Mouse (Mus musculus) lung, postnatal 0 days (tissue): ENCODE data around the gene Dcun1d1. TPM values are rescaled to one million over a fixed set of nuclear protein-coding genes. Genes with fewer than 3 reads are reported as not detected.

Experiments
- ATAC-seq: fragments of 200-750 bp; cut with Nextera tagmentation; 2 replicates; pipeline ENCODE4 v1.8.0; 2017; ENCODE audit warnings: moderate library complexity
- DNase-seq: peaks from one replicate; pipeline ENCODE4 v3.0.0-alpha.2; 2016; ENCODE audit warnings: low spot score
- H3K27ac ChIP-seq: fragments of 300-500 bp; sonication (generic); 2 replicates; pipeline ENCODE4 v1.5.1; 2014; ENCODE audit warnings: antibody characterized with exemption, mild to moderate bottlenecking, low read length, mixed read lengths
- H3K27me3 ChIP-seq: fragments of 300-500 bp; sonication (generic); replicated peaks from 2 replicates; pipeline ENCODE4 v1.6.1; 2014; ENCODE audit warnings: low read length, mixed read lengths; ENCODE audit not compliant: insufficient read depth
- H3K36me3 ChIP-seq: fragments of 300-500 bp; sonication (generic); 2 replicates; pipeline ENCODE4 v1.6.1; 2014; ENCODE audit warnings: low read length, mixed read lengths; ENCODE audit not compliant: insufficient read depth
- H3K4me1 ChIP-seq: fragments of 300-500 bp; sonication (generic); 2 replicates; pipeline ENCODE4 v1.6.1; 2014; ENCODE audit warnings: antibody characterized with exemption, low read depth, low read length, mixed read lengths; ENCODE audit not compliant: insufficient read depth
- H3K4me2 ChIP-seq: fragments of 300-500 bp; sonication (generic); replicated peaks from 2 replicates; pipeline ENCODE4 v1.6.1; 2014; ENCODE audit warnings: low read depth, mild to moderate bottlenecking, low read length, moderate library complexity, mixed read lengths
- H3K4me3 ChIP-seq: fragments of 300-500 bp; sonication (generic); 2 replicates; pipeline ENCODE4 v1.5.1; 2014; ENCODE audit warnings: low read depth, low read length
- H3K9ac ChIP-seq: fragments of 300-500 bp; sonication (generic); replicated peaks from 2 replicates; pipeline ENCODE4 v1.6.1; 2014; ENCODE audit warnings: low read depth, mild to moderate bottlenecking
- H3K9me3 ChIP-seq: fragments of 300-500 bp; sonication (generic); 2 replicates; pipeline ENCODE4 v1.6.1; 2016; ENCODE audit warnings: low read length, mixed read lengths
- CTCF ChIP-seq: IDR thresholded peaks from 2 replicates; pipeline ENCODE4 v1.5.1; 2016; ENCODE audit warnings: antibody characterized with exemption, mild to moderate bottlenecking
- EP300 ChIP-seq: IDR thresholded peaks from 2 replicates; pipeline ENCODE4 v1.6.1; 2016; ENCODE audit warnings: antibody characterized with exemption, mild to moderate bottlenecking, control low read depth
- WGBS: fragments of 180-500 bp; shearing (Covaris S2); extraction: QIAGEN DNeasy Blood & Tissue Kit; methylation state at CpG from one replicate; pipeline ENCODE4 v1.1.7; 2014; 5-methylcytosine and 5-hydroxymethylcytosine counted together
- polyA plus RNA-seq: library from polyadenylated mRNA; unstranded; fragments of >200 nt; fragmentation: Nextera tagmentation; extraction: Ambion mirVana; gene quantifications from 2 replicates; pipeline ENCODE4 v1.2.1, GENCODE M21; 2015

Dcun1d1 gene
- polyA plus RNA-seq, 1 experiment from 2014 or later: 78.1 TPM

- no peak overlapping the region for H3K9ac ChIP-seq
- H3K27me3 ChIP-seq: no peaks in the 10 kb centered on the region
- H3K9me3 ChIP-seq: no peaks in the 10 kb centered on the region
- H3K4me1 ChIP-seq: no peaks in the 10 kb centered on the region
- ATAC-seq (no peak), DNase-seq (no peak)
- no peak overlapping the region for H3K27ac ChIP-seq
- H3K36me3 ChIP-seq: peaks cover 6% of the 10 kb centered on the region; the same call in 1 of the 2 replicates
- TF ChIP-seq CTCF: no peak
- TF ChIP-seq EP300: no peak
- H3K4me2 ChIP-seq: no peak overlapping the region
- H3K4me3 ChIP-seq: no peak overlapping the region
- 95% methylated on average over 5 of the region's 5 CpGs for WGBS
Observed at GRCm38 (mm10) chr3:35900555-35901204, 36.6 kb downstream of the Dcun1d1 start.

- no peak overlapping the region for H3K27ac ChIP-seq
- H3K27me3 ChIP-seq: no peaks in the 10 kb centered on the region
- H3K4me3 ChIP-seq: no peak overlapping the region
- H3K9ac ChIP-seq: no peak overlapping the region
- ATAC-seq (no peak), DNase-seq (no peak)
- peaks cover 2% of the 10 kb centered on the region; the same call in 1 of the 2 replicates for H3K36me3 ChIP-seq
- TF ChIP-seq EP300 (no peak), CTCF (no peak)
- H3K4me2 ChIP-seq: no peak overlapping the region
- no peaks in the 10 kb centered on the region for H3K9me3 ChIP-seq
- 93% methylated on average over 3 of the region's 3 CpGs for WGBS
- H3K4me1 ChIP-seq: no peaks in the 10 kb centered on the region
Observed at GRCm38 (mm10) chr3:35899109-35899508, 38.1 kb downstream of the Dcun1d1 start.

GRCm38 (mm10) chr3:35897900-35898299, 39.3 kb downstream of the Dcun1d1 start:
- ATAC-seq: peak; percentile 62
- Histone ChIP-seq H3K4me3 (no peak overlapping the region), H3K36me3 (no peaks in the 10 kb centered on the region; the same call in 1 of the 2 replicates)

GRCm38 (mm10) chr3:35893156-35893555, 44.1 kb downstream of the Dcun1d1 start:
- Histone ChIP-seq H3K27ac (no peak overlapping the region), H3K27me3 (no peaks in the 10 kb centered on the region), H3K36me3 (no peaks in the 10 kb centered on the region), H3K4me1 (no peaks in the 10 kb centered on the region), H3K4me3 (no peak overlapping the region), H3K4me2 (no peak overlapping the region), H3K9me3 (no peaks in the 10 kb centered on the region), H3K9ac (no peak overlapping the region)
- 84% methylated on average over 5 of the region's 5 CpGs for WGBS
- TF ChIP-seq CTCF: no peak
- no peak for TF ChIP-seq EP300
- ATAC-seq (no peak), DNase-seq (no peak)

More at GRCm38 (mm10) chr3:35897900-35898299, 39.3 kb downstream of the Dcun1d1 start:
- DNase-seq: no peak
- Histone ChIP-seq H3K27me3 (no peaks in the 10 kb centered on the region), H3K27ac (no peak overlapping the region), H3K9me3 (no peaks in the 10 kb centered on the region), H3K4me1 (no peaks in the 10 kb centered on the region), H3K4me2 (no peak overlapping the region), H3K9ac (no peak overlapping the region)
- WGBS: 81% methylated on average over 2 of the region's 2 CpGs
- TF ChIP-seq EP300 (no peak), CTCF (no peak)

- Histone ChIP-seq H3K4me2 (no peak overlapping the region), H3K4me1 (no peaks in the 10 kb centered on the region), H3K9me3 (no peaks in the 10 kb centered on the region), H3K9ac (no peak overlapping the region), H3K36me3 (no peaks in the 10 kb centered on the region), H3K27me3 (no peaks in the 10 kb centered on the region), H3K27ac (no peak overlapping the region), H3K4me3 (no peak overlapping the region)
- DNase-seq (no peak), ATAC-seq (no peak)
- TF ChIP-seq CTCF (no peak), EP300 (no peak)
- WGBS: 78% methylated on average over 4 of the region's 4 CpGs
Observed at GRCm38 (mm10) chr3:35891123-35891522, 46.1 kb downstream of the Dcun1d1 start.

- Histone ChIP-seq H3K4me3 (no peak overlapping the region), H3K4me1 (no peaks in the 10 kb centered on the region), H3K27ac (no peak overlapping the region), H3K9me3 (no peaks in the 10 kb centered on the region), H3K27me3 (no peaks in the 10 kb centered on the region), H3K36me3 (no peaks in the 10 kb centered on the region), H3K4me2 (no peak overlapping the region), H3K9ac (no peak overlapping the region)
- TF ChIP-seq EP300: no peak
- TF ChIP-seq CTCF: no peak
- DNase-seq: no peak
- no peak for ATAC-seq
- WGBS: 88% methylated on average over 2 of the region's 2 CpGs
Observed at GRCm38 (mm10) chr3:35889531-35889930, 47.7 kb downstream of the Dcun1d1 start.

- Histone ChIP-seq H3K36me3 (no peaks in the 10 kb centered on the region), H3K4me3 (no peak overlapping the region), H3K4me2 (no peak overlapping the region), H3K9ac (no peak overlapping the region), H3K4me1 (no peaks in the 10 kb centered on the region), H3K9me3 (no peaks in the 10 kb centered on the region), H3K27me3 (no peaks in the 10 kb centered on the region), H3K27ac (no peak overlapping the region)
- TF ChIP-seq CTCF (peak; percentile 39), EP300 (no peak)
- ATAC-seq: no peak
- DNase-seq: no peak
Observed at GRCm38 (mm10) chr3:35883267-35883666, 54.0 kb downstream of the Dcun1d1 start.
